Mouse (Mus musculus): ENCODE measurements around the gene Gpt2.

DNA sequence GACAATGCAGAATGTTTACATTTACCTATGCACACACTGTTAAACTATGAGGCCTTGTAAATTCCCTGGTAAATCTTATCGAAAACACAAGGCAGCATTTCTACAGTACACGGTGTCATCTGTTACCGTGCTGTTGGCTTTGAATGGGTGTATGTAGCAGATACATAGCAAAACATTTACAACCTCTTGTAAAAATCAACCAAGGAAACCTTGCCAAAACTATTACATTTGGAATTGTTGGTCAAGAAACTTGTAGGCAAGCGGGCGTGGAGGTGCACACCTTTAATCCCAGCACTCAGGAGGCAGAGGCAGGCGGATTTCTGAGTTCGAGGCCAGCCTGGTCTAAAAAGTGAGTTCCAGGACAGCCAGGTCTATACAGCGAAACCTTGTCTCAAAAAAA is 71.0 kb downstream of the Gpt2 start:
- TF ChIP-seq GABPA (IDR thresholded peaks at IDR 0.05; ENCODE audit: insufficient replicate concordance, low read depth, low read length) = no peak
- no peak for TF ChIP-seq POLR2A (IDR thresholded peaks at IDR 0.05; ENCODE audit: low read depth, low read length)
- no peak for TF ChIP-seq CHD2 (IDR thresholded peaks at IDR 0.05; ENCODE audit: low read length)
- TF ChIP-seq TCF12 (IDR thresholded peaks at IDR 0.05; ENCODE audit: low read depth, low read length) = no peak
- TF ChIP-seq MAX (IDR thresholded peaks at IDR 0.05; ENCODE audit: low read length) = no peak
- TF ChIP-seq MXI1 (IDR thresholded peaks at IDR 0.05; ENCODE audit: low read depth, low read length) = no peak
- no peak for TF ChIP-seq CTCF (conservative IDR thresholded peaks at IDR 0.05 in 1 of 2, IDR thresholded peaks at IDR 0.05 in 1 of 2; ENCODE audit: low read depth in 2 of 2, low read length in 2 of 2)
- TF ChIP-seq MAFK (IDR thresholded peaks at IDR 0.05; ENCODE audit: insufficient replicate concordance, low read length) = no peak
- TF ChIP-seq SMC3 (IDR thresholded peaks at IDR 0.05; ENCODE audit: low read depth, low read length) = no peak
- TF ChIP-seq ETS1 (conservative IDR thresholded peaks at IDR 0.05; ENCODE audit: low read depth, low read length) = no peak

Measured in CH12.LX (cell line).